Mouse (Mus musculus) heart, embryonic 15.5 days (tissue): ENCODE results near the gene Syt7. TPM values are rescaled to one million over a fixed set of nuclear protein-coding genes. Genes with fewer than 3 reads are reported as not detected.

ENCODE experiments used
- polyA plus RNA-seq: library from polyadenylated mRNA; unstranded; fragments of >200 nt; fragmentation: Nextera tagmentation; extraction: Ambion mirVana; gene quantifications from 2 replicates; pipeline ENCODE4 v1.2.1, GENCODE M21; 2015

Gene Syt7
- polyA plus RNA-seq, 1 experiment from 2014 or later, result 0.48 TPM

Other genes with a start within 250 kb of the Syt7 start
- 39.4 and 52.1 TPM in 2 replicates for gene Fads1, start 206.2 kb upstream of the Syt7 start, polyA plus RNA-seq
- 351 and 380 TPM in 2 replicates for gene Tmem258, start 185.1 kb upstream of the Syt7 start, polyA plus RNA-seq
- gene Fen1, start 184.9 kb upstream of the Syt7 start, polyA plus RNA-seq, result 39.9 and 53.3 TPM in 2 replicates
- gene Myrf, start 148.3 kb upstream of the Syt7 start, polyA plus RNA-seq, result 4.8 and 7.8 TPM in 2 replicates
- 0.88 and 1.5 TPM in 2 replicates for gene Dagla, start 84.2 kb upstream of the Syt7 start, polyA plus RNA-seq
- gene Lrrc10b, start 68.4 kb downstream of the Syt7 start, polyA plus RNA-seq, result 0.13 and 0.23 TPM in 2 replicates
- gene Ppp1r32, start 93.8 kb downstream of the Syt7 start, polyA plus RNA-seq, result 0.13 TPM in 1 of 2 replicates, not detected in the other
- gene Cpsf7, start 136.2 kb downstream of the Syt7 start, polyA plus RNA-seq, result 23.4 and 30.4 TPM in 2 replicates
- 45.2 and 49.4 TPM in 2 replicates for gene Sdhaf2, start 137.1 kb downstream of the Syt7 start, polyA plus RNA-seq
- 14.8 and 19.8 TPM in 2 replicates for gene Tmem216, start 167.1 kb downstream of the Syt7 start, polyA plus RNA-seq
- 15.4 and 21.8 TPM in 2 replicates for gene Cyb561a3, start 188.1 kb downstream of the Syt7 start, polyA plus RNA-seq
- gene Tmem138, start 188.3 kb downstream of the Syt7 start, polyA plus RNA-seq, result 21.4 and 26.2 TPM in 2 replicates
- gene Ddb1, start 216.2 kb downstream of the Syt7 start, polyA plus RNA-seq, result 204 and 272 TPM in 2 replicates
- 8.5 and 11.9 TPM in 2 replicates for gene Tkfc, start 216.6 kb downstream of the Syt7 start, polyA plus RNA-seq
- 0.82 and 1.5 TPM in 2 replicates for gene Vwce, start 245.1 kb downstream of the Syt7 start, polyA plus RNA-seq